Mouse (Mus musculus) right cerebral cortex, adult 18-20 months (tissue): ENCODE measurements at regions not wholly inside any gene's neighbourhood (a gene's known extent, or its start where the extent isn't known, plus 50 kb on each side); places are given as distances from the start of the nearest gene placed in this dataset.
A peak's percentile ranks its signal among the peaks of the same experiment; 100 is the strongest.

ENCODE experiments used
- DNase-seq: peaks from one replicate; pipeline ENCODE4 v3.0.0; 2022; ENCODE audit warnings: mixed read lengths

DNA sequence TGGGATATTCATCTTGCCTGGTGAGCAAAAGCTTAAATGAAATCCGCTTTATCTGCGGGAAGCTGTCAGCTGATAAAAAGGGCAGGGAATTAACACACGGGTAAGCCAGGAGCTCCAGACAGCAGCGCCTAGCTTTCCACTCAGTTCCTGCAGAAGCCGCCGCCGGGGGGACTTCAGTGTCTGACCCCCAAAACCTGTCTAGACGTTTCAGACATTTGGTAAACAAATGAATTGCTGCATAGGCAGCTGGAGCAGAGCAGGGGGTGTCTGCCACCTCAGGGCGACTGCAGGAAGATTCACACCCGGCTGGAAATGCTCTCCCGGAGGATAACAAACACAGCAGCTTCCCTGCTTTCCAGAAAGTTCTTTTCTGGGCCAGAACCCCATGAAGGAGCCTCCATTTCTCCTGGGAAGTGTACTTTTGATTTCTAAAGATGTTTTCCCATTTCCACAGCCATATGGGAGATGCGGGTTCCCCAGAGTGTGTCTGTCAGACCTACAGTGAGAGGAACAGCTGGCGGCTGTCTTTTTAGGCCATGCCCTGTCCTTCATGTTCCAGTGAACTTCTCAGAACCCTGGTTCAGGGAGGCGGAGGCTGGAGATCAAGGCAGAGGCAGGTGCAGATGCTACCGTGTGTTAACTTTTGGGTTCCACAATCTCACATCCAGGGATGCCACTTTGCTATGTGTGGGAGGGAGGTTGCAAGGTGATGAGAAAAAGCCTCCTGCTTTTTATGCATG is 58.7 kb upstream of the Pmepa1 start:
- no peak for DNase-seq

DNA sequence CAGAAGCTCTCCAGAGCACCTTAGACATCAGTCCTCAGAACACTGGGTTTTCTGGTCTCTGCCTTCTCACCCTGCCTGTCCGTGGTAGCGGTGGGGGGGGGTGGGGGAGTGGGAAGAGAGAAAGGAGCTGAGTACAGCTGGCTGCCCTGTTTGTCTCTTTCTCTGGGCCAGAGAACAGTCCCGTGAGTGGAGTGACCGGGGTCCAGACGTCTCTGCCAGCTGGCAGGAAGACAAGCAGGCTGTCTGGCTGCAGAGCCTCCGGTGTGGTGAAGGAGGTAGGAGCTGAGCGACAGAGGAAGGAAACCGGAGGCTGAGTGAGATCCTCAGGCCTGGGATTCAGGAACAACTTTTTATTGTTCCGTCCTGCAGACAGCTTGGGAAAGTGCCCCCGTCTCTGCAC is 59.5 kb upstream of the Pmepa1 start:
- no peak for DNase-seq

- DNase-seq: no peak
These were observed 61.3 kb upstream of the Pmepa1 start for GRCm38 (mm10) chr2:173337666-173338065.

GRCm38 (mm10) chr2:173338671-173339070 is 62.3 kb upstream of the Pmepa1 start:
- no peak for DNase-seq

- DNase-seq: no peak
These were observed 62.9 kb upstream of the Pmepa1 start for GRCm38 (mm10) chr2:173339211-173339610.

DNA sequence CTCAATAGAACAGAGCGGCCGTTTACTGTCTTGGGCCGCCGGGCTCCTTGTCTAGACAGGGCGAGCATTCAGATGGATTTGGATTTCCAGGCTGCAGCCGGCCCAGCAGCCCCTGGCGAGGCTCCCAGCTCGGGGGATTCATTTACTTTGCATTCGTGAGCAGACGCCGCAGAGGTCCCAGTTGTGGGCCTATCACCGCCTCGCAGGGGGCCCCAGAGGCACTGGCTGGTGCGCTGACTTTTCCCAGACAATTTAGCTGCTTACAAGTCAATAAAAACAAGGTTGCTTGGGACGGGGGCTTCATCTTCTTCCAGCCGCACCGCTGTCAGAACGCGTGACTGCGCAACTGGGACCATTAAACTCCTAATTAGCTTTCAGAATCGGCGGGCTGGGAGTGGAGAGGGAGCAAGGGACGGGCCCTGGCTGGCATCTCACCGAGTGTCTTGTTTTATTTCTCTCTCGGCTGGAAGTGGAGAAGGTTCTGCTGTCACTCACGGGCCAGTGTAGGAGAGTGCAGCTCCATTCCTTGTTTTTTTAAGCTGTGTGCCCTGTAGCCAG is 63.8 kb upstream of the Pmepa1 start:
- DNase-seq: no peak

- no peak for DNase-seq
These were observed 66.4 kb upstream of the Pmepa1 start for GRCm38 (mm10) chr2:173342605-173343260.

- no peak for DNase-seq
These were observed 67.3 kb upstream of the Pmepa1 start for GRCm38 (mm10) chr2:173343665-173344064.

DNA sequence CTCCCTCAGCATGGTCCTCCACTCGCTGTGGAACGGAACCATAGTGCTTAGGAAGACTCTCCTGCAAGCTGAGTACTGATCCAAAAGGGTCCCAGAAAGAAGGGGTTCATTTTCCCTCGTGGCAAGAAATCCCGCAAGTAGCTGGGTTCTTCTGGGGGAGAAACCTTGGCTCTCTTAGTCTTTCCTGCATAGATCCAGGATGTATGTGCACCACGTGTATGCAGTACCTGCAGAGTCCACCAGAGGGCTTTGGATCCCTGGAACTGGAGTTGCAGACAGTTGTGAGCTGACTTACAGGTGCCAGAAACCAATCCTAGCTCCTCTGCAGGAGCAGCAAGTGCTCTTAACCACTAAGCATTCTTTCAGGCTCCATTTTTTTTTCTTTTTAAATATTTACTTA is 67.9 kb upstream of the Pmepa1 start:
- DNase-seq: no peak

DNA sequence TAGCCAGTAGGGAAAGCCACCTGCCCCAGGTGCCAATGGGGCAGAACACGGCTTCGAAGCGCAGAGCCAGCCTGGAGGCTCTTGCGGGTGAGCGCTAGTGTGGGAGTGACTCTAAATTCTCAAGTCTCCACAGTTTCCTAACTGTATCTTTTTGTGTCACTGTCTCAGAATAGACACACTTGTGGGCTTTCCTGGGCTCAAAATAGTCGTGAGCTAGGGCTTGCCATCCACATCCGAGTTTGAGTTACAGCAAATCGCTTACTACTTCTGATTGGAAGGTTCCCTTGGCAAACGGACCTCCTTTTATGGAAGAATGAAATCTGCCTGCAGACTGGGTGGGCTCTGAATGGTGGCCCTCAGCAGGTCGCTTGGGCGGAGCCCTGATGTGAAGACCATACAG is 71.0 kb upstream of the Pmepa1 start:
- peak; percentile 73 for DNase-seq

DNA sequence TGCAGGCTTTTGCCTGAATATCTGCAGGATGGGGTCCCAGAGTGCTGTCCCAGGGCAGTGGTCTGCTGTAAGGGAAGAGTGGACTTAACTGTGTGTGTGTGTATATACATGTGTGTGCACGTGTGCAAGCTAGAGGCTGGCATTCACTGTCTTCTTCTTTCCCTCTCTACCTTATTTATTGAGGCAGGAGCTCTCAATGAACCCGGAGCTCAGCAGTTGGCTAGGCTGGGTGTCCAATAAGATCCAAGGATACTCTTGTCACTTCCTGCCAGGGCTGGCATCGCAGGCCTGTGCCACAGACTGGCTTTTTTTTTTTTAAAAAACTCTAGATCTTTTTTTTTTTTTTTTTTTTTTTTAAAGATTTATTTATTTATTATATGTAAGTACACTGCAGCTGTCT is 72.4 kb upstream of the Pmepa1 start:
- no peak for DNase-seq

GRCm38 (mm10) chr2:173349510-173349909 is 73.2 kb upstream of the Pmepa1 start:
- DNase-seq: no peak

- DNase-seq: no peak
These were observed 73.6 kb upstream of the Pmepa1 start for GRCm38 (mm10) chr2:173349910-173350309.

GRCm38 (mm10) chr2:173350405-173350804 is 74.1 kb upstream of the Pmepa1 start:
- DNase-seq: no peak

GRCm38 (mm10) chr2:173350831-173351230 is 74.5 kb upstream of the Pmepa1 start:
- no peak for DNase-seq

- DNase-seq: no peak
These were observed 75.8 kb upstream of the Pmepa1 start for GRCm38 (mm10) chr2:173351831-173352755.

DNA sequence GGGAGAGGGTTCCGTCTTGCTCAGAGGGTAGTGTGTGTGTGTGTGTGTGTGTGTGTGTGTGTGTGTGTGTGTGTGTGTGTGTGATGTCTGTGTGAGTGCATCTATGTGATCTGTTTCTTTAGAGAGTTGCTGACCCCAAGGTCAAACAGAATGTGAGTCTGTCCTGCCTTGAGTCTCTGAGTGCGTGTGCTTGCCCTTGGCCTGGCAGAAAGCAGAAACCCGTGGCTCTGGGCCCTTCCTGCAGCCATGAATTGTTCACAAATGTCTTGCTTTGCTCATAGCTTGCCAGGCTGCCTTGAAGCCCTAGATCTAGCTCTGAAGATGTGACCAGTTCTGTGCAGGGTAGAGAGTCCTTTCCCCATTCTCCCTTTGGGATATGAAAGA is 76.4 kb upstream of the Pmepa1 start:
- DNase-seq: no peak

DNA sequence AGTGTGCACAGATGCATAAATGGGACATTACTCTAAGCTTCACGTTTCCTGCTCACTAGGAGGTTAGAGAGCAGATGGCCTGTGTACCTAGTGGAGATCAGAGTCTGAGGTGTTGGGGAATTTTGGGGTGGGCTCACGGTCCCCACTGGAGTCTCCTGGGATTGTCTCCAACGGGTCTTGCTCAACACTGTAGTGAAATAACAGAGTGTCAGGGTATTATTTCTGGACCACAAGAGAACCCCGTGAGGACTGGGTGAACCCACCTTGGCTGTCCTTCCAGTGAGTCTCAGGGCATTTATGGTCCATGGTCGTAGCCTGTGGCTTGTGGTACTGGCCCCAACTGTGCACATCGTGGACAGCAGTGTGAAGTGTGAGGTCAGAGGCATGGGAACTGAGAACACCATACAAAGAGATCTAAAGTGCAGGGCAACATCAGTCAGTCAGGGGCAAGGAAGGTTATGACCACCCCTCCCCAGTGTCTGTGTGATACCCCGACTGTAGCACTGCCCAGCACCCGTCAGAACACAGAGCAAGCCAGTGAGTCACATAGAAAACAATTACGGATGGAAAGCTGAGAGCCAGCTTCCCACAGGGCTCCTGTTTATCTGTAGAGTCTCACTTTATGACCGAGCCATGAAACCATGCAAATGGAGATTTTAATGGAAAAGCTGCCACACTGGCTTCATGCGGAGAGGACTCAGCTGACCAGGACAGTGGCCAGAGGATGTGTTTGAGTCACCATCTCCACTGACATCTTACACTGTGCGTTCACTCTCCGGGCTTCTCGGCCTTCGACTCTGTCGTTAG is 77.3 kb upstream of the Pmepa1 start:
- DNase-seq: no peak

DNA sequence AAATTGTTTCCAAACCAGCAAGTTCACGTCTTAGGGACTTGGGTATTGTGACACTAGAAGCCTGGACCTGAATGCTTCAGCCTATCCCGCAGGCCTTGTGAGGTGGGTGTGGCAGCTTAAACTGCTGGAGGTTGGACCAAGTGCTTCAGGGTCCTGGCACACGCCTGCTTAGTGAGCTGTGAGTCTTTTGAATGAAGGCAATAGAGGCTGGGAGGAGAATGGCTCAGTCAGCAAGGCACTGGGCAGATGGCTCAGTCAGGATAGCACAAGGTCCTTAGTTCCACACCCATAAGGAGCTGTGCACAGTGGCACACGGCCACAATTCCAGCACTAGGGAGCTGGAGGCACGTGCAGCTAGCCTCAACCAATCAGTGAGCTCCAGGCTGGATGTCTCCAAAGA is 80.5 kb upstream of the Pmepa1 start:
- DNase-seq: no peak

DNA sequence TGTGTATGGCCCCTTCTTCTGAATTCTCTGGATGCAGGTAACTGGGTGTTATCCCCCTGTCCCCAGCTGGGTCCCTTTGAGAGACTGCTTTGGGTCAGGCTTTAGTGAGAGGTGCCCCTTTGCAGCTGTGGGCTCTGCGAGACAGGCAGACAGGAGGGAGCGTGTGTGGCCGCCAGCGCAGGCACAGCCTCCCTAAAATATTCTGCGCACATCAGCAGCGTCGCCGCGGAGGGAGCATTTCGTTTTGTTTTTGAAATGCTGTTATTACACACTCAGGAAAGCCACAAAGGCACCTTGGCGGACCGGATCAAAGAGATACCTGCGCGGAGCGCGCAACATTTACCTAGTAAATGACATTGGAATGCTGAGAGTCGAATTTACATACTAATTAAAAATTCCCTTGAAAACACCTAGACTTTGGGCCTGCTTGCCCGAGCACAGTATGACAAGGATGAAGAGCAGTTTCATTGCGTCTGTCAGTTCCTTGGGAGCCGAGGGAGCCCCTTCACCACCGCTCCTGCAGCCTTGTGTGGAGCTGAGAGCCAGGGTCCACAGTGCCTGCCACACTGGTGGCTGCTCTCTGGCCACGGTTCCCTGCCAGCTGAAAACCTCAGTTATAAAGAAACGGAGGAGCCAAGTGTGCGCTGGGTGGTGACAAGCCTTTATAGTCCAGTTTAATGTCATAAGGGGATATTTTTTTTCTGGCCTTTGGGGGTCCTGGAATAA is 89.3 kb upstream of the Pmepa1 start:
- DNase-seq: no peak

DNA sequence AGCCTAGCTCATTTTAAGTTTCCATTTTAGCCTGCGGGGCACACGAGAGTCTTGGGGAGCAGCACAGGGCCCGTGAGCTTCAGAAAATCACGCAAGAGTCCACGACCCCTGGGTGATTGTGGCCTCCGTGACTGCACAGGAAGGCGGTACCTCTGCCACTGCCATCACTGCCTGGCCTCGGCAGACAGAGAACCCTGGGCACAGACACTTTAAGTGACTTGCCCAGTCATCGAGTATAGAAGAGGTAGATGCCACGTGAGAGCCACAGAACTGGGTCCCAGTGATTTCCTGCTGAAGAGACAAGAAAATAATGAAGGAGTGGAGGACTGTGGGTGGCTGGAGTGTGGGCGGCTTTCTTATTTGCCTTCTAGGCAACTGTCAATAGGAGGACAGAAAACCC is 90.4 kb upstream of the Pmepa1 start:
- no peak for DNase-seq

- DNase-seq: no peak
These were observed 92.6 kb upstream of the Pmepa1 start for GRCm38 (mm10) chr2:173368899-173369298.
